Mouse (Mus musculus) MEL (cell line): ENCODE data around the gene Pet100. TPM values are rescaled to one million over a fixed set of nuclear protein-coding genes. Genes with fewer than 3 reads are reported as not detected.

ENCODE experiments used
- DNase-seq: peaks from one replicate; pipeline ENCODE4 v3.0.0; 2011; ENCODE audit warnings: low read depth, low spot score
- H3K27ac ChIP-seq: 2 replicates; pipeline ENCODE4 v1.5.1; 2012; ENCODE audit warnings: low read depth, mild to moderate bottlenecking, control low read depth, low read length, moderate library complexity; ENCODE audit not compliant: control insufficient read depth
- H3K27me3 ChIP-seq, 2 experiments: fragments of 150-350 bp in 1 of 2; sonication (generic) in 1 of 2; 2 replicates each; pipeline ENCODE4 v1.6.1; 2012; ENCODE audit warnings: low read length in 2 of 2, mild to moderate bottlenecking in 2 of 2, improper control_type of control experiment in 1 of 2, moderate library complexity in 1 of 2; ENCODE audit not compliant: insufficient read depth in 2 of 2, control insufficient read depth in 1 of 2
- H3K36me3 ChIP-seq, 2 experiments: 2 replicates each; pipeline ENCODE4 v1.6.1; 2012 to 2014; ENCODE audit warnings: low read length in 2 of 2, improper control_type of control experiment in 1 of 2, inconsistent platforms in 1 of 2, mild to moderate bottlenecking in 1 of 2; ENCODE audit not compliant: insufficient read depth in 2 of 2, control insufficient read depth in 1 of 2
- H3K4me1 ChIP-seq, 2 experiments: fragments of 150-350 bp in 1 of 2; sonication (generic) in 1 of 2; 2 replicates each; pipeline ENCODE4 v1.6.1; 2012; ENCODE audit warnings: low read length in 2 of 2, improper control_type of control experiment in 1 of 2, mild to moderate bottlenecking in 1 of 2; ENCODE audit not compliant: insufficient read depth in 2 of 2, control insufficient read depth in 1 of 2
- H3K4me3 ChIP-seq, 2 experiments: fragments of 150-350 bp in 1 of 2; sonication (generic) in 1 of 2; 2 replicates each; pipeline ENCODE4 v1.5.1; 2012; ENCODE audit warnings: low read depth in 2 of 2, low read length in 2 of 2, mild to moderate bottlenecking in 2 of 2, moderate library complexity in 2 of 2, control low read depth in 1 of 2, improper control_type of control experiment in 1 of 2; ENCODE audit not compliant: control insufficient read depth in 1 of 2, insufficient read depth in 1 of 2
- H3K79me2 ChIP-seq: 2 replicates; pipeline ENCODE4 v1.6.1; 2012; ENCODE audit warnings: mild to moderate bottlenecking, low read length, moderate library complexity; ENCODE audit not compliant: control insufficient read depth, poor library complexity, insufficient read depth
- H3K9ac ChIP-seq: 2 replicates; pipeline ENCODE4 v1.6.1; 2012; ENCODE audit warnings: low read depth, mild to moderate bottlenecking, control low read depth, low read length, moderate library complexity; ENCODE audit not compliant: control insufficient read depth, poor library complexity, severe bottlenecking
- H3K9me3 ChIP-seq: fragments of 150-350 bp; sonication (generic); replicated peaks from 2 replicates; pipeline ENCODE4 v1.6.1; 2012; ENCODE audit warnings: mild to moderate bottlenecking, low read length, improper control_type of control experiment, moderate library complexity; ENCODE audit not compliant: insufficient read depth
- CHD1 ChIP-seq: IDR thresholded peaks from 2 replicates; pipeline ENCODE4 v1.6.1; 2012; ENCODE audit warnings: low read depth, mild to moderate bottlenecking, inconsistent platforms, low read length, improper control_type of control experiment
- CHD2 ChIP-seq: IDR thresholded peaks from 2 replicates; pipeline ENCODE4 v1.6.1; 2011; ENCODE audit warnings: low read length, improper control_type of control experiment
- CTCF ChIP-seq, 3 experiments: IDR thresholded peaks in 2 of 3; conservative IDR thresholded peaks in 1 of 3; 2 replicates each; pipeline ENCODE4 v1.5.1; 2011 to 2012; ENCODE audit warnings: low read length in 3 of 3, low read depth in 2 of 3, mild to moderate bottlenecking in 2 of 3, improper control_type of control experiment in 1 of 3, inconsistent platforms in 1 of 3, mixed read lengths in 1 of 3, moderate library complexity in 1 of 3; ENCODE audit not compliant: control insufficient read depth in 1 of 3, insufficient read depth in 1 of 3, poor library complexity in 1 of 3, severe bottlenecking in 1 of 3
- EP300 ChIP-seq, 2 experiments: IDR thresholded peaks; 2 replicates each; pipeline ENCODE4 v1.6.1; 2011; ENCODE audit warnings: improper control_type of control experiment in 2 of 2, low read length in 2 of 2, low read depth in 1 of 2, mild to moderate bottlenecking in 1 of 2
- GATA1 ChIP-seq: IDR thresholded peaks from 2 replicates; pipeline ENCODE4 v1.6.1; 2011; ENCODE audit warnings: low read depth, low read length, improper control_type of control experiment
- JUND ChIP-seq: IDR thresholded peaks from 2 replicates; pipeline ENCODE4 v1.6.1; 2011; ENCODE audit warnings: low read depth, mild to moderate bottlenecking, improper control_type of control experiment, low read length
- KAT2A ChIP-seq: conservative IDR thresholded peaks from 2 replicates; pipeline ENCODE4 v1.6.1; 2012; ENCODE audit warnings: low read depth, low read length, improper control_type of control experiment, inconsistent platforms
- MAX ChIP-seq: IDR thresholded peaks from 2 replicates; pipeline ENCODE4 v1.6.1; 2011; ENCODE audit warnings: low read length, improper control_type of control experiment
- MEF2A ChIP-seq: IDR thresholded peaks from 2 replicates; pipeline ENCODE4 v1.6.1; 2014; ENCODE audit warnings: low read depth, mild to moderate bottlenecking, inconsistent platforms, low read length, improper control_type of control experiment; ENCODE audit not compliant: poor library complexity, insufficient replicate concordance, severe bottlenecking; ENCODE audit errors: extremely low read depth
- MYB ChIP-seq: IDR thresholded peaks from 2 replicates; pipeline ENCODE4 v1.6.1; 2011; ENCODE audit warnings: mild to moderate bottlenecking, low read depth, low read length, improper control_type of control experiment
- MYC ChIP-seq: IDR thresholded peaks from 2 replicates; pipeline ENCODE4 v1.6.1; 2011; ENCODE audit warnings: low read depth, mild to moderate bottlenecking, low read length, improper control_type of control experiment, moderate library complexity
- NELFE ChIP-seq: IDR thresholded peaks from 2 replicates; pipeline ENCODE4 v1.6.1; 2011; ENCODE audit warnings: low read depth, low read length, improper control_type of control experiment
- POLR2A ChIP-seq, 2 experiments: IDR thresholded peaks; 2 replicates each; pipeline ENCODE4 v1.6.1; 2011 to 2012; ENCODE audit warnings: low read length in 2 of 2, mild to moderate bottlenecking in 2 of 2, control low read depth in 1 of 2, improper control_type of control experiment in 1 of 2, low read depth in 1 of 2, moderate library complexity in 1 of 2; ENCODE audit not compliant: control insufficient read depth in 1 of 2, insufficient read depth in 1 of 2, poor library complexity in 1 of 2
- POLR2AphosphoS2 ChIP-seq: IDR thresholded peaks from 2 replicates; pipeline ENCODE4 v1.6.1; 2011; ENCODE audit warnings: low read length, improper control_type of control experiment
- POLR2AphosphoS5 ChIP-seq: IDR thresholded peaks from 2 replicates; pipeline ENCODE4 v1.6.1; 2012; ENCODE audit warnings: low read depth, borderline replicate concordance, mild to moderate bottlenecking, inconsistent platforms, low read length, moderate library complexity, mixed read lengths
- RAD21 ChIP-seq: IDR thresholded peaks from 2 replicates; pipeline ENCODE4 v1.6.1; 2011; ENCODE audit warnings: mild to moderate bottlenecking, low read depth, low read length, improper control_type of control experiment
- SIN3A ChIP-seq: IDR thresholded peaks from 2 replicates; pipeline ENCODE4 v1.6.1; 2012; ENCODE audit warnings: low read length, improper control_type of control experiment, inconsistent platforms
- TBP ChIP-seq: IDR thresholded peaks from 2 replicates; pipeline ENCODE4 v1.8.0; 2011; ENCODE audit warnings: low read depth, low read length, improper control_type of control experiment
- UBTF ChIP-seq: IDR thresholded peaks from 2 replicates; pipeline ENCODE4 v1.6.1; 2012; ENCODE audit warnings: low read depth, mild to moderate bottlenecking, inconsistent platforms, low read length, improper control_type of control experiment, moderate library complexity, borderline replicate concordance; ENCODE audit not compliant: insufficient read depth
- ZKSCAN1 ChIP-seq: IDR thresholded peaks from 2 replicates; pipeline ENCODE4 v1.6.1; 2012; ENCODE audit warnings: low read depth, mild to moderate bottlenecking, inconsistent platforms, low read length, improper control_type of control experiment, moderate library complexity
- ZMIZ1 ChIP-seq: IDR thresholded peaks from 2 replicates; pipeline ENCODE4 v1.6.1; 2012; ENCODE audit warnings: low read depth, mild to moderate bottlenecking, inconsistent platforms, low read length, improper control_type of control experiment, moderate library complexity
- polyA plus RNA-seq, 2 experiments: library from polyadenylated mRNA; stranded (reverse) in 1 of 2; unstranded in 1 of 2; fragments of >175 nt in 1 of 2; fragments of >200 nt in 1 of 2; gene quantifications; 2 replicates each; pipeline versions ENCODE4 v1.2.1 to v1.2.4; 2012; ENCODE audit warnings: low replicate concordance in 2 of 2, low read depth in 1 of 2; ENCODE audit not compliant: insufficient read length in 2 of 2, insufficient read depth in 1 of 2, missing spikeins in 1 of 2
- total RNA-seq: library from RNA; depleted of rRNA; stranded (reverse); fragments of 300-350 nt; gene quantifications from 2 replicates; pipeline ENCODE4 v1.2.3, GENCODE M21; 2012

The Pet100 gene
- total and polyA plus RNA-seq, 3 experiments: 58.7 to 64.2 TPM; not detected in 1

GRCm38 (mm10) chr8:3598054-3598453 is 23.3 kb upstream of the Pet100 start:
- Histone ChIP-seq H3K79me2 (no peaks in the 10 kb centered on the region), H3K9me3 (no peaks in the 10 kb centered on the region), H3K4me3 (no peak overlapping the region), H3K27me3 (no peaks in the 10 kb centered on the region), H3K4me1 (peaks cover 0 to 7% of the 10 kb centered on the region in 2 experiments; a peak in 2 of 4 replicates), H3K36me3 (no peaks in the 10 kb centered on the region), H3K9ac (no peak overlapping the region), H3K27ac (no peak overlapping the region)
- DNase-seq: no peak
- TF ChIP-seq GATA1: no peak
- TF ChIP-seq TBP: no peak
- no peak for TF ChIP-seq ZMIZ1
- no peak for TF ChIP-seq SIN3A
- TF ChIP-seq CHD1: no peak

- H3K36me3 ChIP-seq: no peaks in the 10 kb centered on the region
- no peaks in the 10 kb centered on the region for H3K9me3 ChIP-seq
- no peak overlapping the region for H3K27ac ChIP-seq
- H3K9ac ChIP-seq: no peak overlapping the region
- no peak overlapping the region for H3K4me3 ChIP-seq
- no peaks in the 10 kb centered on the region for H3K79me2 ChIP-seq
- H3K27me3 ChIP-seq: no peaks in the 10 kb centered on the region
- H3K4me1 ChIP-seq: no peaks in the 10 kb centered on the region
- TF ChIP-seq ZKSCAN1: no peak
- no peak for TF ChIP-seq KAT2A
- no peak for TF ChIP-seq RAD21
- TF ChIP-seq MYC: no peak
- no peak for TF ChIP-seq CTCF (IDR thresholded peaks at IDR 0.05 in 2 of 3, conservative IDR thresholded peaks at IDR 0.05 in 1 of 3; ENCODE audit: control insufficient read depth in 1 of 3, insufficient read depth in 1 of 3, low read depth in 2 of 3, low read length in 3 of 3, poor library complexity in 1 of 3, severe bottlenecking in 1 of 3)
- TF ChIP-seq MEF2A: no peak
- TF ChIP-seq MAX: no peak
- TF ChIP-seq UBTF: no peak
- TF ChIP-seq NELFE: no peak
- TF ChIP-seq MYB: no peak
- no peak for TF ChIP-seq CHD2
- no peak for TF ChIP-seq JUND
- TF ChIP-seq SIN3A: no peak
- TF ChIP-seq POLR2A (IDR thresholded peaks at IDR 0.05; ENCODE audit: control insufficient read depth in 1 of 2, insufficient read depth in 1 of 2, low read depth in 1 of 2, low read length in 2 of 2, poor library complexity in 1 of 2): no peak
- no peak for TF ChIP-seq POLR2AphosphoS5
- no peak for TF ChIP-seq POLR2AphosphoS2
- no peak for TF ChIP-seq EP300 (IDR thresholded peaks at IDR 0.05; ENCODE audit: low read depth in 1 of 2, low read length in 2 of 2)
- no peak for DNase-seq
Observed at GRCm38 (mm10) chr8:3599219-3599618, 22.1 kb upstream of the Pet100 start.
